Mouse (Mus musculus): ENCODE data around the gene Adipor1. TPM values are rescaled to one million over a fixed set of nuclear protein-coding genes. Genes with fewer than 3 reads are reported as not detected.

The Adipor1 gene
- 75.8 and 107 TPM in 2 replicates for polyA plus RNA-seq (2012; ENCODE audit: low replicate concordance)

DNA sequence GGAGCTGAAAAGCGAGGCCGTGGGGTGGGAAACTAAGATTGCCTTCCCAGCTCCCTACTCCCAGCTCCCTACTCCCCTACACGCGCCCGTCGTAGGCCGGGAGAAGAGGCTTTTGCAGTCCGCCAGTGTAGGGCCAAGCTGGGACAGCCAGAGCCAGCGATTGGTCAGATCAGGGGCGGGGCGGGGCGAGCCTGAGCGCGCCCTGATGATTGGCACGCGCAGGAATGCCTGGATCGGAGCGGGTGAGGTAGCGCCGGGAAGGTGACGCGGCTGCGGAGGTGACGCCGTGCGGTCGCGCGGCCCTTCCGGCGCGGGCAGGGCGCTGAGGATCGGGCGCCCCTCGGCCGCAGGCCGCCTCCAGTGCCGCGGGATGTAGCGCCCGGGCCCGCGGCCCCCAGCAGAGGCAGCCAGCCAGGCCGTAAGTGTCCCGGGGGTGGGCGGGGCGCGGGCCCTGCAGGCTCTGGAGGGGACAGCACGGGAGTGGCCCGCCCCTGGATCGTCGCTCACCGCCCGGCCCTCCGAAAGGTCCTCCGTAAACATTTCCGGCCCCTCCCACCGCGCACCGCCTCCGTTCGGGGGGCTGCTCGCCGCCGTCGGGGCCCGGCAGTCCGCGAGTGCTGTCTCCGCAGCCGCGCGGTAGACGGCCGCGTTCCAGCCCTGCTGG, at the start of gene Adipor1:
Gene Adipor1, plus strand, starts transcription at position 211 of the 664 bp plus-strand sequence.

GRCm38 (mm10) chr1:134385666-134386065, 29.5 kb upstream of the Adipor1 start, which contains the start of gene 4933406M09Rik:
Gene 4933406M09Rik (plus strand): TSS chr1:134385940.

GRCm38 (mm10) chr1:134405509-134406413, 9.4 kb upstream of the Adipor1 start, which contains the start of gene Cyb5r1:
Gene Cyb5r1 (plus strand): TSS chr1:134405559.

DNA sequence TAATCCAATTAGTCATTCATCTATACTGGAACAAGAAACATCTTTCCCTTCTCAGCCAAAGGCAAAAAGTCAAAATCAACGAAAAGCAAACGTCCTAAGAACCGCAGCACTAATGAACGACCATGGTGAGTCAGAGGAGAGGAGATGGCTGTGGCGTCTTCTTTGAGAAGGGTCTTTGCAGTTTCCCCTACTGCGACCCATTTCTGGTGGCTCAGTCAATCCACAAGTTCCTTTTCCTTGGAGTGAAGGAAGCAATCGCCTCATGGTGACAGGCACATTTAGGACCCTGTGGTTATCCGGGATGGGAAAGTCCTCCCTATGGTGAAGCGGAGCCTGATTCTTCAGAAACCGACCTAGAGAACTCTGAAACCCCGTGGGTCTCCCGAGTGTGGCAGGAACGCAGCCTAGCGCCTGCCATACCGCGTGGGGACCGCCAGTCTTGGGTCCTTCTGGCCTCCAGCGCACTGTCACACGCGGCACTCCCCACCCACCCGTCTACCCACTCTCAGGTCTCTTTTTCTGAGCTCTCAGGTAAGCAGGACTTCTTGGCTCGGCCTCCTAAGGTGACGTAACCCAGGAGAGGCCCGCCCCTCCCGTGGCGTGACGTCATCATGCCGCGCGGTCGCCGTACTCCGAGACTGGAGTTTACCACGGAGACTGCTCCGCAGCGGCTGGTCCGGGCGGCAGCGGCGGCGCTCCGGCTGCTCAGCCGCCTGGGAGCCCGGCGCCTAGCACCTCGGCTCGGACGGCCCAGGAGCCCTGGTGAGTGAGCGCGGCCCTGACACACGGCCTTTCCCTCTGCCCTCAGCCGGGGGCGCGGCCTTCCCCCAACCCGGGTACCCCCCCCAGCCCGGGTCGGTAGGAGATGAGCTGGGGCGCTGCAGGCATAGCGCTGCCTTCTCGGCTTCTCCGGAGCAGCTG, 40.0 kb downstream of the Adipor1 start, which contains the start of gene Klhl12:
Gene Klhl12, plus strand, starts transcription at position 628 of the 921 bp plus-strand sequence.

Other genes with a start within 250 kb of the Adipor1 start
- 0.30 and 0.48 TPM in 2 replicates for gene Chil1, start 233.2 kb upstream of the Adipor1 start, polyA plus RNA-seq (2012; ENCODE audit: low replicate concordance)
- not detected in 2 replicates for gene Mybph, start 221.9 kb upstream of the Adipor1 start, polyA plus RNA-seq (2012; ENCODE audit: low replicate concordance)
- 0.05 TPM in 1 of 2 replicates, not detected in the other for gene Adora1, start 179.9 kb upstream of the Adipor1 start, polyA plus RNA-seq (2012; ENCODE audit: low replicate concordance)
- not detected in 2 replicates for gene Myog, start 125.4 kb upstream of the Adipor1 start, polyA plus RNA-seq (2012; ENCODE audit: low replicate concordance)
- gene Ppfia4, start 82.5 kb upstream of the Adipor1 start, polyA plus RNA-seq (2012; ENCODE audit: low replicate concordance): 16.4 and 17.5 TPM in 2 replicates
- gene Tmem183a, start 53.4 kb upstream of the Adipor1 start, polyA plus RNA-seq (2012; ENCODE audit: low replicate concordance): 16.0 and 26.1 TPM in 2 replicates
- gene 4933406M09Rik, start 29.4 kb upstream of the Adipor1 start, polyA plus RNA-seq (2012; ENCODE audit: low replicate concordance): not detected in 2 replicates
- gene Cyb5r1, start 9.8 kb upstream of the Adipor1 start, polyA plus RNA-seq (2012; ENCODE audit: low replicate concordance): 16.2 and 24.8 TPM in 2 replicates
- 4.6 and 12.8 TPM in 2 replicates for gene Klhl12, start 40.2 kb downstream of the Adipor1 start, polyA plus RNA-seq (2012; ENCODE audit: low replicate concordance)
- gene Rabif, start 79.3 kb downstream of the Adipor1 start, polyA plus RNA-seq (2012; ENCODE audit: low replicate concordance): 7.8 and 10.0 TPM in 2 replicates
- gene Mgat4e, start 134.3 kb downstream of the Adipor1 start, polyA plus RNA-seq (2012; ENCODE audit: low replicate concordance): not detected in 2 replicates
- 9.7 and 15.2 TPM in 2 replicates for gene Kdm5b, start 144.8 kb downstream of the Adipor1 start, polyA plus RNA-seq (2012; ENCODE audit: low replicate concordance)
- gene Syt2, start 231.3 kb downstream of the Adipor1 start, polyA plus RNA-seq (2012; ENCODE audit: low replicate concordance): not detected in 2 replicates